Mouse (Mus musculus): ENCODE data around the gene Vmn1r120. TPM values are rescaled to one million over a fixed set of nuclear protein-coding genes. Genes with fewer than 3 reads are reported as not detected.

Gene Vmn1r120
- polyA plus RNA-seq (2014; fragmentation: Illumina TruSeq; extraction: RNeasy Lipid Tissue Mini Kit (QIAGEN cat#74804); ENCODE audit: low read depth, low replicate concordance): not detected

DNA sequence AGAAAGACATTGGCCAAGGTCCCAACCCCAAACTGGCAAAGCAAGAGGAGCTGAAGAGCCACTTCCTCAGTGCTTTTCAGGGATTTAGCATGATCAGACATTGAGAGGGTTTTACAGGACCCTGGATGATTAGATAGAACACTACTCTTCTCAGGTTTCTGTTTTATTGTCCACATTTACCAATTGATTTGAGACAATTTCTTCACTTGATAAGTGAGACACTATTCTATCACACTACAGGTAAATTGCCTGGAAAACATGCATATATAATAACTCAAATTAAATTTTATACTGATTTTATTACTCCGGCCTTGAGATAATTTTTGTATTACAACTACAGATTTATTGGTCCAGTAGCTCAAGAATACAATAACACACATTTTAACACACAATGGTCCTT is at the start of gene Vmn1r120:
Gene Vmn1r120 (minus strand): TSS at position 101 of the 400 bp plus-strand sequence.

GRCm38 (mm10) chr7:21098413-21098812 is 44.8 kb upstream of the Vmn1r120 start, which contains the start of gene Vmn1r121:
TSS of gene Vmn1r121 (minus strand) at chr7:21098513.

DNA sequence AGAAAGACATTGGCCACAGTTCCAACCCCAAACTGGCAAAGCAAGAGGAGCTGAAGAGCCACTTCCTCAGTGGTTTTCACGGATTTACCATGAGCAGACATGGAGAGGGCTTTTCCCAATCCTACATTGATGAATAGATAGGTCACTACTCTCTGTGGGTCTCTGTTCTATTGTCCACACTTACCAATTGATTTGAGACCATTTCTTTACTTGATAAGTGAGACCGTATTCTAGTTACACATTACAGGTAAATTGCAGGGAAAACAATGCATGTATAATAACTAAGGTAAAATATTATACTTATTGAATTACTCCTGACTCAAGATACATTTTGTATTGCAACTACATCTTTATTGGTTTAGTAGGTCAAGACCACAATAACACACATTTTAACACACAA is 41.2 kb downstream of the Vmn1r120 start, which contains the start of gene Vmn1r119:
Gene Vmn1r119 (minus strand): TSS at position 101 of the 400 bp plus-strand sequence.

Other genes with a start within 250 kb of the Vmn1r120 start
- not detected for gene Vmn1r114, start 241.6 kb downstream of the Vmn1r120 start, polyA plus RNA-seq (2014; fragmentation: Illumina TruSeq; extraction: RNeasy Lipid Tissue Mini Kit (QIAGEN cat#74804); ENCODE audit: low read depth, low replicate concordance)
- gene Vmn1r115, start 208.8 kb downstream of the Vmn1r120 start, polyA plus RNA-seq (2014; fragmentation: Illumina TruSeq; extraction: RNeasy Lipid Tissue Mini Kit (QIAGEN cat#74804); ENCODE audit: low read depth, low replicate concordance): not detected
- gene Vmn1r116, start 181.5 kb downstream of the Vmn1r120 start, polyA plus RNA-seq (2014; fragmentation: Illumina TruSeq; extraction: RNeasy Lipid Tissue Mini Kit (QIAGEN cat#74804); ENCODE audit: low read depth, low replicate concordance): not detected
- not detected for gene Vmn1r117, start 169.7 kb downstream of the Vmn1r120 start, polyA plus RNA-seq (2014; fragmentation: Illumina TruSeq; extraction: RNeasy Lipid Tissue Mini Kit (QIAGEN cat#74804); ENCODE audit: low read depth, low replicate concordance)
- not detected for gene Vmn1r118, start 141.4 kb downstream of the Vmn1r120 start, polyA plus RNA-seq (2014; fragmentation: Illumina TruSeq; extraction: RNeasy Lipid Tissue Mini Kit (QIAGEN cat#74804); ENCODE audit: low read depth, low replicate concordance)
- not detected for gene Vmn1r119, start 41.3 kb downstream of the Vmn1r120 start, polyA plus RNA-seq (2014; fragmentation: Illumina TruSeq; extraction: RNeasy Lipid Tissue Mini Kit (QIAGEN cat#74804); ENCODE audit: low read depth, low replicate concordance)
- not detected for gene Vmn1r121, start 44.7 kb upstream of the Vmn1r120 start, polyA plus RNA-seq (2014; fragmentation: Illumina TruSeq; extraction: RNeasy Lipid Tissue Mini Kit (QIAGEN cat#74804); ENCODE audit: low read depth, low replicate concordance)
- not detected for gene Vmn1r122, start 80.3 kb upstream of the Vmn1r120 start, polyA plus RNA-seq (2014; fragmentation: Illumina TruSeq; extraction: RNeasy Lipid Tissue Mini Kit (QIAGEN cat#74804); ENCODE audit: low read depth, low replicate concordance)
- gene Vmn1r123, start 108.4 kb upstream of the Vmn1r120 start, polyA plus RNA-seq (2014; fragmentation: Illumina TruSeq; extraction: RNeasy Lipid Tissue Mini Kit (QIAGEN cat#74804); ENCODE audit: low read depth, low replicate concordance): not detected
- not detected for gene Gm5157, start 136.6 kb upstream of the Vmn1r120 start, polyA plus RNA-seq (2014; fragmentation: Illumina TruSeq; extraction: RNeasy Lipid Tissue Mini Kit (QIAGEN cat#74804); ENCODE audit: low read depth, low replicate concordance)
- not detected for gene Vmn1r124, start 206.8 kb upstream of the Vmn1r120 start, polyA plus RNA-seq (2014; fragmentation: Illumina TruSeq; extraction: RNeasy Lipid Tissue Mini Kit (QIAGEN cat#74804); ENCODE audit: low read depth, low replicate concordance)
- gene Vmn1r125, start 218.4 kb upstream of the Vmn1r120 start, polyA plus RNA-seq (2014; fragmentation: Illumina TruSeq; extraction: RNeasy Lipid Tissue Mini Kit (QIAGEN cat#74804); ENCODE audit: low read depth, low replicate concordance): not detected
- gene Vmn1r126, start 247.7 kb upstream of the Vmn1r120 start, polyA plus RNA-seq (2014; fragmentation: Illumina TruSeq; extraction: RNeasy Lipid Tissue Mini Kit (QIAGEN cat#74804); ENCODE audit: low read depth, low replicate concordance): not detected